Mouse (Mus musculus): ENCODE measurements around the gene Cnbd2. TPM values are rescaled to one million over a fixed set of nuclear protein-coding genes. Genes with fewer than 3 reads are reported as not detected.

The Cnbd2 gene
- polyA plus RNA-seq, 1 experiment from 2014 or later = 7.3 TPM

GRCm38 (mm10) chr2:156313153-156313552 lies 1.1 kb downstream of the Cnbd2 start:
- WGBS = 55% methylated on average over 3 of the region's 3 CpGs
- Histone ChIP-seq H3K4me1 (replicated peaks) (peaks cover 11% of the 10 kb centered on the region), H3K9ac (peak overlapping the region; percentile 83), H3K36me3 (peaks cover 3% of the 10 kb centered on the region; the same call in 1 of the 2 replicates), H3K27me3 (no peaks in the 10 kb centered on the region), H3K9me3 (no peaks in the 10 kb centered on the region), H3K27ac (replicated peaks) (peak overlapping the region; percentile 96), H3K4me2 (peak overlapping the region; percentile 85), H3K4me3 (peak overlapping the region; percentile 81)
- ATAC-seq (ENCODE audit: low FRiP score, low read depth) = no peak

- no peaks in the 10 kb centered on the region for H3K9me3 ChIP-seq
- ATAC-seq (ENCODE audit: low FRiP score, low read depth) = no peak
- no peak overlapping the region for H3K4me3 ChIP-seq
- H3K27me3 ChIP-seq = no peaks in the 10 kb centered on the region
- no peak overlapping the region for H3K9ac ChIP-seq
- 98% methylated on average over 6 of the region's 6 CpGs for WGBS
- peaks cover 11% of the 10 kb centered on the region for H3K4me1 ChIP-seq (replicated peaks)
- H3K36me3 ChIP-seq = peaks cover 3% of the 10 kb centered on the region; the same call in 1 of the 2 replicates
- no peak overlapping the region for H3K4me2 ChIP-seq
- H3K27ac ChIP-seq (replicated peaks) = no peak overlapping the region
These were observed 2.7 kb downstream of the Cnbd2 start for GRCm38 (mm10) chr2:156314811-156315210.

- Histone ChIP-seq H3K9me3 (no peaks in the 10 kb centered on the region), H3K36me3 (peaks cover 6% of the 10 kb centered on the region; the same call in 1 of the 2 replicates), H3K4me3 (no peak overlapping the region), H3K4me1 (replicated peaks) (0 out of 2 replicates have a peak, but pooled peaks cover 3% of the 10 kb centered on the region), H3K27ac (replicated peaks) (no peak overlapping the region), H3K27me3 (no peaks in the 10 kb centered on the region), H3K9ac (no peak overlapping the region), H3K4me2 (no peak overlapping the region)
- no peak for ATAC-seq (ENCODE audit: low FRiP score, low read depth)
These were observed 6.4 kb downstream of the Cnbd2 start for GRCm38 (mm10) chr2:156318491-156318890.

GRCm38 (mm10) chr2:156321538-156321937 lies 9.4 kb downstream of the Cnbd2 start:
- Histone ChIP-seq H3K9me3 (no peaks in the 10 kb centered on the region), H3K4me3 (no peak overlapping the region), H3K9ac (no peak overlapping the region), H3K27ac (replicated peaks) (no peak overlapping the region), H3K4me2 (no peak overlapping the region), H3K27me3 (no peaks in the 10 kb centered on the region), H3K36me3 (peaks cover 3% of the 10 kb centered on the region; the same call in 1 of the 2 replicates), H3K4me1 (replicated peaks) (no peaks in the 10 kb centered on the region)
- WGBS = 89% methylated on average over 6 of the region's 6 CpGs
- ATAC-seq (ENCODE audit: low FRiP score, low read depth) = no peak

GRCm38 (mm10) chr2:156324116-156324588 lies 12.1 kb downstream of the Cnbd2 start:
- no peak overlapping the region for H3K4me3 ChIP-seq
- peaks cover 3% of the 10 kb centered on the region; the same call in 1 of the 2 replicates for H3K36me3 ChIP-seq
- ATAC-seq (ENCODE audit: low FRiP score, low read depth) = no peak
- WGBS = 72% methylated on average over 6 of the region's 6 CpGs
- no peaks in the 10 kb centered on the region for H3K9me3 ChIP-seq
- H3K27me3 ChIP-seq = no peaks in the 10 kb centered on the region
- no peak overlapping the region for H3K4me2 ChIP-seq
- H3K27ac ChIP-seq (replicated peaks) = no peak overlapping the region
- no peak overlapping the region for H3K9ac ChIP-seq
- no peaks in the 10 kb centered on the region for H3K4me1 ChIP-seq (replicated peaks)

GRCm38 (mm10) chr2:156324681-156325080 lies 12.6 kb downstream of the Cnbd2 start:
- H3K9me3 ChIP-seq = no peaks in the 10 kb centered on the region
- H3K4me2 ChIP-seq = no peak overlapping the region
- no peaks in the 10 kb centered on the region for H3K4me1 ChIP-seq (replicated peaks)
- no peak overlapping the region for H3K27ac ChIP-seq (replicated peaks)
- H3K4me3 ChIP-seq = no peak overlapping the region
- WGBS = 57% methylated on average over 5 of the region's 5 CpGs
- no peaks in the 10 kb centered on the region for H3K27me3 ChIP-seq
- no peak overlapping the region for H3K9ac ChIP-seq
- H3K36me3 ChIP-seq = peaks cover 3% of the 10 kb centered on the region; the same call in 1 of the 2 replicates
- ATAC-seq (ENCODE audit: low FRiP score, low read depth) = no peak

- H3K9me3 ChIP-seq = no peaks in the 10 kb centered on the region
- WGBS = 88% methylated on average over 1 of the region's 1 CpGs
- no peaks in the 10 kb centered on the region for H3K4me1 ChIP-seq (replicated peaks)
- no peak overlapping the region for H3K4me2 ChIP-seq
- no peak overlapping the region for H3K9ac ChIP-seq
- no peaks in the 10 kb centered on the region for H3K27me3 ChIP-seq
- H3K4me3 ChIP-seq = no peak overlapping the region
- H3K36me3 ChIP-seq = no peaks in the 10 kb centered on the region
- no peak overlapping the region for H3K27ac ChIP-seq (replicated peaks)
- ATAC-seq (ENCODE audit: low FRiP score, low read depth) = no peak
These were observed 18.6 kb downstream of the Cnbd2 start for GRCm38 (mm10) chr2:156330681-156331080.

- H3K4me2 ChIP-seq = no peak overlapping the region
- H3K27ac ChIP-seq (replicated peaks) = no peak overlapping the region
- no peak overlapping the region for H3K9ac ChIP-seq
- ATAC-seq (ENCODE audit: low FRiP score, low read depth) = no peak
- no peaks in the 10 kb centered on the region for H3K9me3 ChIP-seq
- H3K4me3 ChIP-seq = no peak overlapping the region
- H3K36me3 ChIP-seq = no peaks in the 10 kb centered on the region
- WGBS = 74% methylated on average over 7 of the region's 7 CpGs
- no peaks in the 10 kb centered on the region for H3K27me3 ChIP-seq
- H3K4me1 ChIP-seq (replicated peaks) = no peaks in the 10 kb centered on the region
These were observed 19.4 kb downstream of the Cnbd2 start for GRCm38 (mm10) chr2:156331446-156331965.

GRCm38 (mm10) chr2:156340078-156340477 lies 28.0 kb downstream of the Cnbd2 start:
- Histone ChIP-seq H3K9me3 (no peaks in the 10 kb centered on the region), H3K9ac (no peak overlapping the region), H3K27ac (replicated peaks) (no peak overlapping the region), H3K4me3 (no peak overlapping the region), H3K27me3 (no peaks in the 10 kb centered on the region), H3K4me2 (no peak overlapping the region), H3K36me3 (no peaks in the 10 kb centered on the region), H3K4me1 (replicated peaks) (no peaks in the 10 kb centered on the region)
- WGBS = 90% methylated on average over 4 of the region's 4 CpGs
- ATAC-seq (ENCODE audit: low FRiP score, low read depth) = no peak

GRCm38 (mm10) chr2:156344775-156345532 lies 32.9 kb downstream of the Cnbd2 start:
- Histone ChIP-seq H3K27ac (replicated peaks) (no peak overlapping the region), H3K4me3 (no peak overlapping the region), H3K36me3 (no peaks in the 10 kb centered on the region), H3K4me2 (no peak overlapping the region), H3K27me3 (no peaks in the 10 kb centered on the region), H3K9ac (no peak overlapping the region), H3K9me3 (no peaks in the 10 kb centered on the region), H3K4me1 (replicated peaks) (no peaks in the 10 kb centered on the region)
- 56% methylated on average over 12 of the region's 12 CpGs for WGBS
- ATAC-seq (ENCODE audit: low FRiP score, low read depth) = no peak

- Histone ChIP-seq H3K36me3 (no peaks in the 10 kb centered on the region), H3K27ac (replicated peaks) (no peak overlapping the region), H3K4me3 (no peak overlapping the region), H3K4me1 (replicated peaks) (peaks cover 5% of the 10 kb centered on the region), H3K4me2 (no peak overlapping the region), H3K9me3 (no peaks in the 10 kb centered on the region), H3K27me3 (no peaks in the 10 kb centered on the region), H3K9ac (no peak overlapping the region)
- ATAC-seq (ENCODE audit: low FRiP score, low read depth) = no peak
- WGBS = 81% methylated on average over 4 of the region's 4 CpGs
These were observed 36.7 kb downstream of the Cnbd2 start for GRCm38 (mm10) chr2:156348812-156349211.

- H3K27me3 ChIP-seq = no peaks in the 10 kb centered on the region
- H3K4me1 ChIP-seq (replicated peaks) = peaks cover 5% of the 10 kb centered on the region
- no peaks in the 10 kb centered on the region for H3K9me3 ChIP-seq
- H3K27ac ChIP-seq (replicated peaks) = no peak overlapping the region
- H3K4me3 ChIP-seq = no peak overlapping the region
- H3K36me3 ChIP-seq = no peaks in the 10 kb centered on the region
- 74% methylated on average over 4 of the region's 4 CpGs for WGBS
- no peak for ATAC-seq (ENCODE audit: low FRiP score, low read depth)
- H3K4me2 ChIP-seq = no peak overlapping the region
- H3K9ac ChIP-seq = no peak overlapping the region
These were observed 37.3 kb downstream of the Cnbd2 start for GRCm38 (mm10) chr2:156349286-156349848.
